Mouse (Mus musculus) heart, postnatal 10 days (tissue): Measurements from ENCODE around the gene Mast4. TPM values are rescaled to one million over a fixed set of nuclear protein-coding genes. Genes with fewer than 3 reads are reported as not detected.

Experiments
- DNase-seq, 2 experiments: peaks; one replicate each; pipeline ENCODE4 v3.0.0; 2021
- intact Hi-C: fragments of 180-260 bp; cut with DNase I; formaldehyde crosslinking; loops from one replicate; pipeline ENCODE4 v1.15.1; 2025
- total RNA-seq, 2 experiments: library from RNA; stranded (reverse); gene quantifications; 2 replicates each; pipeline ENCODE4 v1.2.3; 2021

Gene Mast4
- total RNA-seq, 2 experiments from 2014 or later, result 62.8 to 65.1 TPM

- intact Hi-C loops, result no loop called here
- no peak for DNase-seq
These were observed 320.1 kb downstream of the Mast4 start for GRCm38 (mm10) chr13:103014222-103014621.

GRCm38 (mm10) chr13:103005227-103005626 is 329.1 kb downstream of the Mast4 start:
- intact Hi-C loops, result no loop called here
- no peak for DNase-seq

- intact Hi-C loops, result no loop called here
- no peak for DNase-seq
These were observed 332.5 kb downstream of the Mast4 start for GRCm38 (mm10) chr13:103001831-103002230.

GRCm38 (mm10) chr13:103000891-103001290 is 333.4 kb downstream of the Mast4 start:
- no peak for DNase-seq
- intact Hi-C loops, result no loop called here

GRCm38 (mm10) chr13:102994098-102994497 is 340.2 kb downstream of the Mast4 start:
- DNase-seq, result peak; percentile 60 to 61
- intact Hi-C loops, result no loop called here

- intact Hi-C loops, result no loop called here
These were observed 341.4 kb downstream of the Mast4 start for GRCm38 (mm10) chr13:102992680-102993423.

GRCm38 (mm10) chr13:102991928-102992327 is 342.4 kb downstream of the Mast4 start:
- no peak for DNase-seq
- intact Hi-C loops, result no loop called here

More at GRCm38 (mm10) chr13:102992680-102993423, 341.4 kb downstream of the Mast4 start:
- DNase-seq, result no peak

- no peak for DNase-seq
- intact Hi-C loops, result no loop called here
These were observed 343.1 kb downstream of the Mast4 start for GRCm38 (mm10) chr13:102991196-102991595.

GRCm38 (mm10) chr13:102990085-102990484 is 344.2 kb downstream of the Mast4 start:
- intact Hi-C loops, result no loop called here
- DNase-seq, result no peak

- intact Hi-C loops, result no loop called here
- DNase-seq, result no peak
These were observed 344.7 kb downstream of the Mast4 start for GRCm38 (mm10) chr13:102989616-102990015.

GRCm38 (mm10) chr13:102988976-102989375 is 345.3 kb downstream of the Mast4 start:
- intact Hi-C loops, result no loop called here

GRCm38 (mm10) chr13:102988251-102988895 is 345.9 kb downstream of the Mast4 start:
- intact Hi-C loops, result no loop called here

More at GRCm38 (mm10) chr13:102988976-102989375, 345.3 kb downstream of the Mast4 start:
- no peak for DNase-seq

GRCm38 (mm10) chr13:102984550-102984949 is 349.7 kb downstream of the Mast4 start:
- no peak for DNase-seq
- intact Hi-C loops, result no loop called here

More at GRCm38 (mm10) chr13:102988251-102988895, 345.9 kb downstream of the Mast4 start:
- DNase-seq, result no peak

GRCm38 (mm10) chr13:102973853-102974252 is 360.4 kb downstream of the Mast4 start:
- DNase-seq, result no peak
- intact Hi-C loops, result no loop called here

GRCm38 (mm10) chr13:102963471-102963870 is 370.8 kb downstream of the Mast4 start:
- DNase-seq, result no peak
- intact Hi-C loops, result no loop called here

- no peak for DNase-seq
- intact Hi-C loops, result loop anchor here (5.0 kb wide), 1 partner anchor 51 kb away; no protein-coding TSS in a partner anchor
These were observed 375.7 kb downstream of the Mast4 start for GRCm38 (mm10) chr13:102958273-102959270.

- intact Hi-C loops, result loop anchor here (5.0 kb wide), 1 partner anchor 50 kb away; no protein-coding TSS in a partner anchor
- DNase-seq, result peak; percentile 53 to 57
These were observed 376.6 kb downstream of the Mast4 start for GRCm38 (mm10) chr13:102957508-102958272.

- DNase-seq, result no peak
- intact Hi-C loops, result loop anchor here (5.0 kb wide), 1 partner anchor 48 kb away; no protein-coding TSS in a partner anchor
These were observed 378.8 kb downstream of the Mast4 start for GRCm38 (mm10) chr13:102955506-102955905.

GRCm38 (mm10) chr13:102949756-102950155 is 384.5 kb downstream of the Mast4 start:
- no peak for DNase-seq
- intact Hi-C loops, result no loop called here

GRCm38 (mm10) chr13:102948966-102949365 is 385.3 kb downstream of the Mast4 start:
- intact Hi-C loops, result no loop called here
- peak in 1 of 2 experiments; percentile 43 for DNase-seq
